ENCODE assay signal across 7 mouse cellular contexts in genomic region chr19:10949112-10949511, GRCm38 (mm10). TPM values are rescaled to one million over a fixed set of nuclear protein-coding genes. Genes with fewer than 3 reads are reported as not detected.
DNase-seq lines count a peak whose midpoint lies in the region; ATAC-seq lines count a peak whose summit lies in the region.

Gene Ccdc86, minus strand, starts transcription at chr19:10949266.

- ATAC-seq in embryonic facial prominence, embryonic 11.5 days (replicated peaks; ENCODE audit: insufficient number of reproducible peaks, low FRiP score, low TSS enrichment, low read depth): peak; percentile 96
- ATAC-seq in granulocyte monocyte progenitor cell, adult 5-6 weeks (replicated peaks; ENCODE audit: poor library complexity, severe bottlenecking): peak; percentile 88
- peak; percentile 97 for ATAC-seq in midbrain, embryonic 13.5 days

- peak; percentile 98 for DNase-seq in adrenal gland, postnatal 14 days
- DNase-seq in embryonic facial prominence, embryonic 11.5 days (ENCODE audit: low spot score): peak; percentile 100
- peak; percentile 95 for DNase-seq in kidney, adult 11 months
- peak; percentile 98 for DNase-seq in limb, embryonic 10.5 days (ENCODE audit: low spot score)
- DNase-seq in spleen, adult 12 weeks (ENCODE audit: low spot score): peak; percentile 90

- H3K36me3 ChIP-seq in embryonic facial prominence, embryonic 11.5 days (replicated peaks; ENCODE audit: control insufficient read depth, insufficient read depth, low read depth, low read length): peaks cover 9% of the 10 kb centered on the region; the same call in 1 of the 2 replicates
- H3K36me3 ChIP-seq in limb, embryonic 10.5 days: peaks cover 30% of the 10 kb centered on the region
- H3K36me3 ChIP-seq in midbrain, embryonic 13.5 days: peaks cover 13% of the 10 kb centered on the region

- peak within 1 kb of the TSS; percentile 97 for H3K4me2 ChIP-seq in embryonic facial prominence, embryonic 11.5 days (ENCODE audit: low read depth, low read length)
- H3K4me2 ChIP-seq in midbrain, embryonic 13.5 days (replicated peaks): peak within 1 kb of the TSS; percentile 100

- H3K4me3 ChIP-seq in embryonic facial prominence, embryonic 11.5 days (ENCODE audit: low read depth, low read length): peak within 1 kb of the TSS; percentile 80
- peak within 1 kb of the TSS; percentile 95 for H3K4me3 ChIP-seq in limb, embryonic 10.5 days
- H3K4me3 ChIP-seq in midbrain, embryonic 13.5 days (replicated peaks): peak within 1 kb of the TSS; percentile 77

- H3K9ac ChIP-seq in embryonic facial prominence, embryonic 11.5 days (replicated peaks; ENCODE audit: low read length): peak within 1 kb of the TSS; percentile 79
- peak within 1 kb of the TSS; percentile 86 for H3K9ac ChIP-seq in midbrain, embryonic 13.5 days (replicated peaks)

- H3K27me3 ChIP-seq in embryonic facial prominence, embryonic 11.5 days (ENCODE audit: control insufficient read depth, insufficient read depth, low read length): no peaks in the 10 kb centered on the region
- no peaks in the 10 kb centered on the region for H3K27me3 ChIP-seq in limb, embryonic 10.5 days (ENCODE audit: low read depth, poor library complexity, severe bottlenecking)
- H3K27me3 ChIP-seq in midbrain, embryonic 13.5 days: no peaks in the 10 kb centered on the region; the same call in 1 of the 2 replicates

- no peaks in the 10 kb centered on the region; the same call in 1 of the 2 replicates for H3K4me1 ChIP-seq in embryonic facial prominence, embryonic 11.5 days (ENCODE audit: control insufficient read depth, insufficient read depth, low read length)
- peaks cover 27% of the 10 kb centered on the region for H3K4me1 ChIP-seq in limb, embryonic 10.5 days
- H3K4me1 ChIP-seq in midbrain, embryonic 13.5 days (replicated peaks): peaks cover 38% of the 10 kb centered on the region

- H3K9me3 ChIP-seq in embryonic facial prominence, embryonic 11.5 days (replicated peaks; ENCODE audit: control insufficient read depth, low read length): no peaks in the 10 kb centered on the region
- H3K9me3 ChIP-seq in limb, embryonic 10.5 days (replicated peaks): no peaks in the 10 kb centered on the region
- no peaks in the 10 kb centered on the region for H3K9me3 ChIP-seq in midbrain, embryonic 13.5 days

- WGBS in embryonic facial prominence, embryonic 11.5 days: 0% methylated on average over 30 of the region's 30 CpGs
- under 1% methylated on average over 30 of the region's 30 CpGs for WGBS in limb, embryonic 10.5 days
- under 1% methylated on average over 30 of the region's 30 CpGs for WGBS in midbrain, embryonic 13.5 days

- H3K27ac ChIP-seq in embryonic facial prominence, embryonic 11.5 days (replicated peaks; ENCODE audit: low read depth, low read length): no peak within 1 kb of the TSS
- H3K27ac ChIP-seq in limb, embryonic 10.5 days: peak within 1 kb of the TSS; percentile 81
- no peak within 1 kb of the TSS for H3K27ac ChIP-seq in midbrain, embryonic 13.5 days

RNA-seq across cellular contexts. Expression of gene Ccdc86, which starts in this region (rescaled TPM):
- total RNA-seq in adrenal gland, postnatal 14 days (2021): 13.6 and 14.2 TPM in 2 replicates
- polyA plus RNA-seq in embryonic facial prominence, embryonic 11.5 days (2014; fragmentation: Nextera tagmentation; extraction: Ambion mirVana): 24.0 and 25.1 TPM in 2 replicates
- total RNA-seq in granulocyte monocyte progenitor cell, adult 5-6 weeks (2014; fragmentation: Nextera tagmentation): 19.0 and 23.1 TPM in 2 replicates
- 15.2 and 20.1 TPM in 2 replicates for total RNA-seq in granulocyte monocyte progenitor cell, adult 5-6 weeks (2017)
- polyA plus RNA-seq in limb, embryonic 10.5 days (2016; fragmentation: Nextera tagmentation; extraction: Ambion mirVana): 46.8 and 62.9 TPM in 2 replicates
- 15.5 and 16.2 TPM in 2 replicates for polyA plus RNA-seq in midbrain, embryonic 13.5 days (2015; fragmentation: Nextera tagmentation; extraction: Ambion mirVana)
